Mouse (Mus musculus) thymus, postnatal 14 days (tissue): ENCODE results near the gene Pnp.
"Not testable (repeated sequence)": the region's sequence is repeated elsewhere in the genome, so short reads cannot be mapped to it uniquely, and the experiment has no call there.

Source experiments
- DNase-seq: peaks from one replicate; pipeline ENCODE4 v3.0.0; 2021

Gene Pnp

GRCm38 (mm10) chr14:50930754-50931492 is at the start of gene Pnp, which contains the start of gene Pip4p1:
Gene Pnp, plus strand, starts transcription at chr14:50931082.
Gene Pip4p1, minus strand, starts transcription at chr14:50930856.
- DNase-seq: peak; percentile 99

DNA sequence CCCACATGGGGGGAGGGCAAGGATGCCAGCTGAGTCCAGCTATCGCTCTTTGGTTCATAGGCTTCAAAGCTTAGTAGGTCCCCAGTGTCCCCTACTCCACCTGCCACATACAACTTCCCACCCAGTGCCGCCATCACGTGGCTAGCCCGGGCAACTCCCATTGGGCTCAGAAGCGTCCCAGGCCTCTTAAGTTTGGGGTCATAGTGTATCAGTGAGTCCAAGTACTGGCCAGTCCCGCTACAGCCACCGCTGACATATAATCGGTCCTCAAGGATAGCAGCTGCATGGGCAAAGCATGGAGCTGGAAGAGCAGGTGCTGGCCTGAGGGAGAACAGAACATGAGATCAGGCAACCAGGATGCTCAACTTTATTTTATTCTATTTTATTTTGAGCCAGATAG is 39.3 kb upstream of the Pnp start:
- no peak for DNase-seq

DNA sequence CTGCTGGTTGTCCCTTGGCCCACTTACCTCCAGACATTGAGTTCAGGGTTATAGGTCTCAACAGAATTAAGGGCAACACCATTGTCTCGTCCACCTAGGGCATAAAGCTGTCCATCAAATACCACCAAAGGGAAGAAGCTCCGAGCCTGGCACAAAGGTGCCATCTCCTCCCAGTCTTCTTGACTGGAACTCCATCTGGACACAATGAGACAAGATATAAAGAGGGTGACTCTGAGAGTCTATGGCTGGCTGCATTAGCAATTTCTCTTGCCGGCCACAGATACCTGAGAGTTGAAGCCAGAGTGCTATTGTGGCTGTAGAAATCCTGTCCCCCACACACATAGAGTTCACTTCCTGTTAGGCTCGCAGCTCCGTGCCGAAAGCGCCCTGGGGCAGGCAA is 38.8 kb upstream of the Pnp start:
- no peak for DNase-seq

DNA sequence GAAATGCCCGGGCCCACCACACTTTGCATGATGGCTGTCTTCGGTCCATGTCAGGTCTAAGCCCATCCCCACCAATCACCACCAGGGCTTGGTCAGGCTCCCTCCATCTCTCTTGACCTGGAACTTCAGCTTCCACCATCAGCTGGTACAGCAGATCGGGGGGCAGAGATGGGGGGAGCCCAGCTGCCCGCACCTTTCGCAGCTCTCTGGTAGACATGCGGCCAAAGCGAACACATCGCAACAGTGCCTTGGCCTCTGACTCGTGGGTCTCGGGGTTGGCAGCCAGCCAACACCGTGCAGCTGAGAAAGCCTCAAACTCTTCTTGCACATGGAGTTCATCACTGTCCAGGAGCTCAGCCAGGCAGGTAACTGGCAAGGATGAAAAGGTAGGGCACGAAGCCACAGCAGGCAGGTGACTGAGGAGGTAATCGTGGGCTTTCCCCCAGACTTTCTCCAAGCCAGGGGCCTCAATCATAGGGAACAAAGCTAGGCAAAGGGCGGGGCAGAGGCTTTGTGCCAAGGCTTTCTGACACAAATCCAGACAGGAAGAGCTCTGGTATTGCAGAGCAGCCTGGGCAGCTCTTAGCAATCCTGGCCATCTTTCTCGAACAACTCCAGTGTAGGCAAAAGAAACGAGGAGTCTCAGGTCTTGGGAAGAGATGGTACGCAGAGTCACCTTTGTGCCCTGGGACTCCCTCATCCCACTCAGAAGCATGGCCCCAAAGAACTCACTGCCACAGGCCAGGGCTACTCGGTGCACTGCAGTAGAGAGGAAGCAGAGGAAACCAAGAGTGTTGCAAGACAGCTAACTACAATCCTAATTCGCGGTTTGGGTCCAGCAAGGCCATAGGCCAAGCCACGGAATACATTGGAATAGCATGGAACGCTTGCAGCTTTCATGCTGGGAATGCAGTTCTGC is 38.1 kb upstream of the Pnp start:
- no peak for DNase-seq

DNA sequence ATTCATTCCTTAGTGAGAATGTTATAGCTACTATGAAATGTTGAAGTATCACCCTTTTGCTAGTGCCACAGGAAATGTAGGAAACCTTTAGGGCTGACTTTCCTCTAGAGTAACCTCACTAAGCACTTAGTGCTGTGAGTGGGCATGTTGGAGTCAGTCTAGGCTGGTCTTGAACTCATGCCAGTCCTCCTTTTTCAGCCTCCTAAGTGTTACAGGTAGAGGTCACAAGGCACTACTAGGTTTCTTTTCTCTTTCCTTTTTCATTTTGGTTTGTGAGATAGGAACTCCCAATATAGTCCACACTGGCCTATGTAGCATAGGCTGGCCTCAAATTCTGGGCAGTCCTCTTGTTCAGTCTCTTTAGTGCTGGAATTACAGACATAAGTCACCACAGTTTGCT is 35.5 kb upstream of the Pnp start:
- DNase-seq: no peak

DNA sequence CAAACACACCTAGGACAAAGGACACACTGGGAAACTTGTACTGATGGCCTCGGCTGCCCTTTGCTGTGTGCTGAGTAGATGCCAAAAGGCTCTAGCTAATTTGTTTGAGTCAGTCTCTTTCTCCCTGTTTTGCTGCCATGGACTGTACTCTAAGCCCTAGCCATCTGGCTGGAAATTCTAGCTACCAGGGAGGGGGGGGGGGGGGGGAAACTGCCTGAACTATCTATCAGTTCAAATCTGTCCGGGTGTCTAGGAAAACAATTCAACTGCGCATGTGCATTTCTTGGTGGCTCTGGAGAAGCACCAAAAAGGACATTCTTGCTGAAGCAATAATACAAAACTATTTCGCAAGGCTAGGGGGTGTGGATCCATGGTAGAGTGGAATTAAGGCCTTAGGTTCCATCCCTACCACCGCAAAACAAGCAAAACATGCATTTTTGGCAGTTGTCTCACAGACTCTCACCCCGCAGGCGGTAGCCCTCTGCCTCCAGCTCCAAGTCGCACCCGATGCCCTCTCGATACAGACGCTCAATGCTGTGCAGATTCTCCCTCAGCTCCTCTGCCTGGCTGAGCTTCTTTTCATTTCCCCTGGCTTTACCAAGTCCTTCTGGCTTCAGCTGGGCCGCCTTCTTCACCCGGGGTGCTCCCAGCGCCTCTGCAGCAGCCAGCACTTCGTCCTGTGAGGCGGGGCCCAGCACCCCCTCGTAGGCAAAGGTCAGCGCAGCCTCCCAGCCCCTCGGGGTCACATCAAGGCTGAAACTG is 34.7 kb upstream of the Pnp start:
- DNase-seq: no peak

- no peak for DNase-seq
These were observed 34.0 kb upstream of the Pnp start for GRCm38 (mm10) chr14:50896747-50897373.

GRCm38 (mm10) chr14:50897374-50897765 is 33.5 kb upstream of the Pnp start, which contains the start of gene Klhl33:
Gene Klhl33, minus strand, starts transcription at chr14:50897507.
- no peak for DNase-seq

DNA sequence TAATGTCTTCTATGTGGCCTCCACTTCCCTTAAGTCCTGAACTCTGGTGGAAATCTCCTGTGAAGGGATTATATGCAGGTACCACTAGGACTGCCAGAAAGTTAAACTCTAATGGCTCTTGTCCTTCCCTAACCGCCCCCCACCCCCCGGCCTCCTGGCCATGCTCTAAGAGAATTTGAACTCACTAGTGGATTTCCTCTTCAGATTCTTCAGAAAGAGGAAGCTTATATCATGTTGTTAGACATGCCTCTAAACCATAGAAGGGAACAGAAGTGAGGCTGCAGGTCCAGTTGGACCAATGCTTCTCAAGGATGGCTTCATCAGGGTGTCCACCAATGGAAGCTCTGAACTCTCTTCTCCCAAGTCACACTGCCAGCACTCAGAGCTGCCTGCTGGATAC is 32.9 kb upstream of the Pnp start:
- not testable (repeated sequence) for DNase-seq

DNA sequence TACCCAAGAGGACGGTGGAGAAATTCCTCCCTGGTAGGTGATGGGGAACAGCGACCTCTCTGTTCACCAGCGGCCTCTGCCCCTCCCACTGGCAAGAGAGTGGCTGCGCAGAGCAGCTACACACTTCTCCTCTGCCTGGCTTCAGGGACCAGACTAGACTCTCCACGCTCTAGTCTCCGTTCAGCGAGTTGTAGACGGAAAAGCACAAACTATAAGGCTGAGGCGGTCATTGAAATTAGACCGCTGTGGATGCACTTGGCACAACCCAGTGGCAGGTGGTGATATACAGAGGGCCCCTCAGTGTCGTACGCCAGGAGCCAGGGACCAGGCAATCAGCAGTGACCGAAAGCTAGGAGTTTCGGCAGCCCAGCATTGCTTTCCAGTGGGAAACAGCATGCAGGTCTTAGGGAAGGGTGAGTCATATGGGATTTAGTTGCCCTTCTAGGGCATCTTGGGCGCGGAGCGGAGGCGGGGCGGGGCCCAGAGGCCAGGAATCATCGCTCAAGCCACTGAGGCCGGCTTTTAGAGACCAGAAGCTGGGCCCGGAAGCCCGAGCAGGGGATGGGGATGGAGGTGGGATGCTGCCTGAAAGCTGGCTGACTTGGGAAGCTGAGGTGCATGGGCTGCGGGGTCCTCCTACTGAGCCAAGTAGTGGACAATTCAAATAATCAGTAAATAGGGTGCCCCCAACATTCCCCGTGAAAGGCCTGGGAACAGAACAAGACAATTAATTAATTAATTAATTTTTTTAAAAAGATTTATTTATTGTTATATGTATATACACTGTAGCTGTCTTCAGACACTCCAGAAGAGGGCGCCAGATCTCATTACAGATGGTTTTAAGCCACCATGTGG is 26.7 kb upstream of the Pnp start:
- no peak for DNase-seq

DNA sequence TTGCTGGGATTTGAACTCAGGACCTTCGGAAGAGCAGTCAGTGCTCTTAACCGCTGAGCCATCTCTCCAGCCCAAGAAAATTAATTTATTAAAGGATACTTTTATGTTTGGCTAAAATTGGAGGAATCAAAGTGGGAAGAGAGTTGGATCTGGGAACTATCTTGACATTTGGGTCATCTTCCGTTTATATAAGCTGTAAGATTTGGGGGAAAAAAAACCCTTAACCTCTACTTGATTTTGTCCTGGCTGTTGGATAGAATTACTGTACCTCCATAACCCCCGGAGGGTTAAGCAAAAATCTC is 26.1 kb upstream of the Pnp start:
- DNase-seq: no peak

DNA sequence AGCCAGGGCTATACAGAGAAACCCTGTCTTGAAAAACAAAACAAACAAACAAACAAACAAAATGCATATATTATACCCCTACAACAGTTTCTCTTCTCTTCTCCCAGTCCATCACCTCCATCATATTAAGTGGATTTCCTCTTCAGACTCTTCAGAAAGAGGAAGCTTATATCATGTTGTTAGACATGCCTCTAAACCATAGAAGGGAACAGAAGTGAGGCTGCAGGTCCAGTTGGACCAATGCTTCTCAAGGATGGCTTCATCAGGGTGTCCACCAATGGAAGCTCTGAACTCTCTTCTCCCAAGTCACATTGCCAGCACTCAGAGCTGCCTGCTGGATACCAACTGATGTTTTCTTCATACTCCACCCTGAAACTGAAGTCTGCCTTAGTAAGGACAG is 25.6 kb upstream of the Pnp start:
- not testable (repeated sequence) for DNase-seq

DNA sequence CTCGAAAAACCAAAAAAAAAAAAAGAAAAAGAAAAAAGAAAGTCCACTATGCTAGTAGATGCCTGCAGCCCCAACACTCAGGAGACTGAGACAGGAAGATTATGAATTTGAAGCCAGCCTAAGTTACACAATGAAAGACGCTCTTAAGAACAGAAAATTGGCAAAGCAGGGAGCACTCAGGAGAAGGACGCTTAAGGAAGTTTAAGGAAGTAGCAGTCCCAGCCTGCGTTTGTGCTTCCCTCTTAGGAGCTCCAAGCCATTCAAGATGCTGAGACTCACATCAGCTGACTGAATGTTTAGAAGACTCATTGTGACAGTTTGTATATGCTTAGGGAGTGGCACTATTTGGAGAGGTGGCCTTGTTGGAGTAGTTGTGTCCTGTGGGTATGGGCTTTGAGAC is 22.8 kb upstream of the Pnp start:
- no peak for DNase-seq

DNA sequence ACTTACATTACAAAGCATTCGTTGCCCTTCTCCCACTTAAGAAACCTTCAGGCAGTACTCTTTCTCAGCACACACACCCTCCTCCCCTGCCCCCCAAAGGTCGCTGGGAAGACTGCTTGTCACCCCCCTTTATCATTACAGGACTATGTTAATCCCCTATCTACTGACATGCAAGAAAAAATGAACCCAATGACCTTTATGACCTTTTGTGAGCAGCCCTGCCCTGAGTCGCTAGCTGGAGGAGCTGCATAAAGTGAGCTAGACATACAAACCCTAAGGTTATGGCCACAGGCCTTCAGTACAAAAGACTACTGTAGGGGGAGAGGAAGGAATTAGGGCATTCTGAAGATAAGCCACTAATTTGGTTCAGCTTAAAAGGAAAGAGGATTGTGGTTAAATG is 19.5 kb upstream of the Pnp start:
- no peak for DNase-seq

GRCm38 (mm10) chr14:50923437-50923836 is 7.4 kb upstream of the Pnp start:
- DNase-seq: not testable (repeated sequence)

GRCm38 (mm10) chr14:50924281-50925064 is 6.4 kb upstream of the Pnp start, which contains the start of the genes Osgep and Apex1:
Gene Osgep, minus strand, starts transcription at chr14:50924893.
Gene Apex1, plus strand, starts transcription at chr14:50924968.
- peak; percentile 97 for DNase-seq

- no peak for DNase-seq
These were observed 5.6 kb upstream of the Pnp start for GRCm38 (mm10) chr14:50925111-50925920.

DNA sequence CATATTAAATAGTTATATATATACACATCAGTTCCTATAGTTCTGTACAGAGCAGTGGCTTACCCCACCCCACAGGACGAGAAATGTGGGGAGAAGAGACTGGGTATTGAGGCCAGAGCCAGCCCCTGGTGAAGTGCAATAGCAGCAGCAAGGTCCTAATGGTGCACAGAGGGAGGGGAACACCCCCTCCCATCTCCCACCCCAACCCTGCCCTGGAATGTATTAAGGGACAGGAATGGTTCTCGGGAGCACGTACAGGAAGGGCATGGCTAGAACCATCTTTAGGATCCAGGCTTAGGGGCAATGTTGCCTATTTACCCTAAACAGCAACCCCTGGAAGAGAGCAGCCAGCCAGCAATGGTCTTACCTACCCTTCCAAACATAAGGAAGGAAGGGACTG is 3.5 kb upstream of the Pnp start:
- no peak for DNase-seq

DNA sequence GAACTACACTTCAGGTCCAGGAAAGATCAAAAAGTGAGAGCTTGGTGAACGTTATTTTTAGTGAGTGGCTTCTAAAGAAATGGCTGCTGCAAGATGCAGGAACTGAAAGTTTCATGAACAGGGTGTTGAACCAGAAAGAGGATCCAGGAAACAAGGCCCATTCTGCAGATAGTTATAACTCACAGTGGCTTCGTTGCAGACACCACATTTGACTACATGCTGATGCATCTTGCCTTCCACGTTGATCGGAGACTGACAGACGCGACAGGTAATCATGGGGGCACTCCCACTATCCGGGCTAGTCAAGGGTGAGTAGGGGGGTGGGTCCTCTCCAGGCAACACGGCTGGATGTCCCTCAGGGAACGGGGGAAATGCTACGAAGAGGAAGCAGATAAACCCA is 931 bp upstream of the Pnp start:
- no peak for DNase-seq

- DNase-seq: peak; percentile 84
These were observed 517 bp upstream of the Pnp start for GRCm38 (mm10) chr14:50930377-50930753.
